Mouse (Mus musculus) forebrain, postnatal 0 days (tissue): ENCODE measurements around the gene Atcay. TPM values are rescaled to one million over a fixed set of nuclear protein-coding genes. Genes with fewer than 3 reads are reported as not detected.
A peak's percentile ranks its signal among the peaks of the same experiment; 100 is the strongest.

ENCODE experiments used
- ATAC-seq: fragments of 200-750 bp; cut with Nextera tagmentation; 2 replicates; pipeline ENCODE4 v1.8.0; 2017; ENCODE audit warnings: mild to moderate bottlenecking, moderate library complexity
- DNase-seq: peaks from one replicate; pipeline ENCODE4 v3.0.0-alpha.2; 2015
- H3K27ac ChIP-seq: fragments of 300-500 bp; sonication (generic); 2 replicates; pipeline ENCODE4 v1.5.1; 2014; ENCODE audit warnings: low read depth, mild to moderate bottlenecking, antibody characterized with exemption, low read length, moderate library complexity, mixed read lengths
- H3K27me3 ChIP-seq: fragments of 300-500 bp; sonication (generic); 2 replicates; pipeline ENCODE4 v1.6.1; 2014; ENCODE audit warnings: mild to moderate bottlenecking, low read length, mixed read lengths; ENCODE audit not compliant: insufficient read depth
- H3K36me3 ChIP-seq: fragments of 300-500 bp; sonication (generic); 2 replicates; pipeline ENCODE4 v1.6.1; 2014; ENCODE audit warnings: mild to moderate bottlenecking, moderate library complexity; ENCODE audit not compliant: insufficient read depth
- H3K4me1 ChIP-seq: fragments of 300-500 bp; sonication (generic); 2 replicates; pipeline ENCODE4 v1.6.1; 2014; ENCODE audit warnings: antibody characterized with exemption; ENCODE audit not compliant: insufficient read depth
- H3K4me2 ChIP-seq: fragments of 300-500 bp; sonication (generic); 2 replicates; pipeline ENCODE4 v1.6.1; 2014; ENCODE audit warnings: low read depth, mild to moderate bottlenecking, moderate library complexity
- H3K4me3 ChIP-seq: fragments of 300-500 bp; sonication (generic); 2 replicates; pipeline ENCODE4 v1.5.1; 2014; ENCODE audit warnings: low read depth, low read length, mixed read lengths
- H3K9ac ChIP-seq: fragments of 300-500 bp; sonication (generic); 2 replicates; pipeline ENCODE4 v1.6.1; 2014; ENCODE audit warnings: mild to moderate bottlenecking
- H3K9me3 ChIP-seq: fragments of 300-500 bp; sonication (generic); 2 replicates; pipeline ENCODE4 v1.6.1; 2016; ENCODE audit warnings: low read length
- CTCF ChIP-seq: sonication (generic); IDR thresholded peaks from 2 replicates; pipeline ENCODE4 v1.5.1; 2016; ENCODE audit warnings: antibody characterized with exemption, control low read depth, low read depth
- WGBS: fragments of 180-500 bp; shearing (Covaris S2); extraction: QIAGEN DNeasy Blood & Tissue Kit; methylation state at CpG from one replicate; pipeline ENCODE4 v1.1.7; 2014; 5-methylcytosine and 5-hydroxymethylcytosine counted together
- polyA plus RNA-seq: library from polyadenylated mRNA; unstranded; fragments of >200 nt; fragmentation: Nextera tagmentation; extraction: Ambion mirVana; gene quantifications from 2 replicates; pipeline ENCODE4 v1.2.1, GENCODE M21; 2015
- total RNA-seq: library from RNA; depleted of rRNA; stranded (reverse); fragments of >200 nt; gene quantifications from 2 replicates; pipeline ENCODE4 v1.2.3, GENCODE M21; 2014

Atcay gene
- total and polyA plus RNA-seq, 2 experiments from 2014 or later = 79.2 to 170 TPM

DNA sequence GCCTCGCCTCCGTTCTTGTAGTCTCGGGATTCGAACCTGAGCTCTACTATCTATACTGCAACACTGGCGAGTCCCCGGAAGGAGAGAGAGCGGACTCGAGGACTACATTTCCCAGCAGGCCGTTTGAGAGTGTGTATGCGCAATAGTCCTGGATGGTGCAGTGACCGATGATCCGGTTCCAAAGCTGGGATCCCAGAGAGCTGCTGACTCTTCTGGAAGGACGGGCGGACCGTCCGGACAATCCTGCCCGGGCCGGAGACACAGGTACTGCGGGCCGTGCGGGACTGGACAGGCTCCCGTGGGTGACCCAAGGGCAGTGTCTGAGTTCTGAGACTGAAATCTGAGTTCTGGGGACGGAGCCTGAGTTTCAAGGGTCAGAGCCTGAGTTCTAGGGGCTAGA is 37.4 kb upstream of the Atcay start:
- peak; percentile 61 for ATAC-seq
- H3K36me3 ChIP-seq = peaks cover 41% of the 10 kb centered on the region
- no peaks in the 10 kb centered on the region for H3K27me3 ChIP-seq
- peak overlapping the region; percentile 75 for H3K4me2 ChIP-seq
- DNase-seq = peak; percentile 85
- 0 out of 2 replicates have a peak, but pooled peaks cover 4% of the 10 kb centered on the region for H3K4me1 ChIP-seq
- peak overlapping the region; percentile 63 for H3K9ac ChIP-seq
- TF ChIP-seq CTCF = no peak
- no peak overlapping the region for H3K27ac ChIP-seq
- H3K4me3 ChIP-seq = peak overlapping the region; percentile 54
- WGBS = 4% methylated on average over 23 of the region's 23 CpGs
- H3K9me3 ChIP-seq = no peaks in the 10 kb centered on the region

DNA sequence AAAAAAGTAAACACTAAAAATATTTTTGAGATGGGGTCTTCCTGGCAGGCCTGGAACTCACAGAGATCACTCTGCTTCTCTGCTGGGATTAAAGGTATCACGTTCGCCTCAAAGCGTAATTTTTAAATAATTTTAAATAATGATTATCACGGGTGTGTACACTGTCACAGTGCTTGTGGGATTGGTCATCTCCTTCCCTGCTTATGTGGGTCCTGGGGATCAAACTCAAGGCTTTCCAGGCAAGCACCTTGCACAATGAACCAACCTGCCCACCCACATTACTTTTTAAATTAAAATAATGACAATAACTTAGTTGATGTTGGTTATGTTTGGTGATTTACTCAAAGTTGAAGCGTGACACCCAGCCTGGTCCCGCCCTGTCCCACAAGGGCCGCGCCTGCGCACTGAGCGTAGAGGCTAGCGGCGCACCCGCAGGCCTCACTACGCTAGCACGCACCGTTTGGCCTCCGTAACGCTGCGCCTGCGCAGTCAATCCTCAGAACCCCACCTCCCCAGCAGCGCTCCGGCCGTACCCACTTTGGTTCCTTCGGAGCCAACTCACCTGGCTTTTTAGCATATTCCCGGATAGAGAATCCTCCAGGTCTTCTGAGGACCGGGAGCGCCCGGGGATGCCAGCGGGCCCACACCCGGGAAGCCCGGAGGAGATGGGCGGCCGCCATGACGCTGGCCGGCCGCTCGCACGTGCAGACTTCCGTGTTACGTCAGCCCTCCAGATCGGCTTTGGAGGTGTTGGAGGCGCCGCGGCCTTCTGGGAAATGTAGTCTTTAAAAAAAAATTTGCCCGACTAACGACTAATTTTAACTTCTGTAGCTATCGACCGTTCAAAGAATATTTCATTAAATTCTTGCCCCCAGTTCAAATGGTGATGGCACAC is 35.8 kb upstream of the Atcay start, which contains the start of the genes Mrpl54 and Apba3:
TSS of gene Mrpl54 (minus strand) at position 724 of the 895 bp plus-strand sequence.
TSS of gene Apba3 (plus strand) at position 750 of the 895 bp plus-strand sequence.
- 0 out of 2 replicates have a peak, but pooled peaks cover 4% of the 10 kb centered on the region for H3K4me1 ChIP-seq
- TF ChIP-seq CTCF = peak; percentile 17; the same call in 1 of the 2 replicates
- H3K36me3 ChIP-seq = peaks cover 41% of the 10 kb centered on the region
- peak within 1 kb of the TSS; percentile 59 for H3K9ac ChIP-seq
- H3K4me2 ChIP-seq = peak within 1 kb of the TSS; percentile 75
- H3K27ac ChIP-seq = peak within 1 kb of the TSS; percentile 63
- peak; percentile 95 for ATAC-seq
- H3K4me3 ChIP-seq = peak within 1 kb of the TSS; percentile 54
- DNase-seq = peak; percentile 98
- no peaks in the 10 kb centered on the region for H3K27me3 ChIP-seq
- no peaks in the 10 kb centered on the region for H3K9me3 ChIP-seq
- WGBS = 2% methylated on average over 48 of the region's 48 CpGs

- Histone ChIP-seq H3K36me3 (peaks cover 33% of the 10 kb centered on the region), H3K4me2 (peak overlapping the region; percentile 45; the same call in 1 of the 2 replicates), H3K4me3 (0 out of 2 replicates have a peak overlapping the region, but pooled peaks have one; percentile 48), H3K27ac (no peak overlapping the region), H3K9ac (peak overlapping the region; percentile 59; the same call in 1 of the 2 replicates), H3K9me3 (no peaks in the 10 kb centered on the region), H3K27me3 (no peaks in the 10 kb centered on the region), H3K4me1 (0 out of 2 replicates have a peak, but pooled peaks cover 4% of the 10 kb centered on the region)
- WGBS = 95% methylated on average over 8 of the region's 8 CpGs
- ATAC-seq (no peak), DNase-seq (no peak)
- TF ChIP-seq CTCF = no peak
These were observed 34.9 kb upstream of the Atcay start for GRCm38 (mm10) chr10:81265540-81265939.

GRCm38 (mm10) chr10:81261025-81261424 is 30.4 kb upstream of the Atcay start:
- no peak overlapping the region for H3K4me3 ChIP-seq
- ATAC-seq (no peak), DNase-seq (no peak)
- peaks cover 5% of the 10 kb centered on the region; the same call in 1 of the 2 replicates for H3K4me1 ChIP-seq
- H3K27me3 ChIP-seq = peaks cover 7% of the 10 kb centered on the region; the same call in 1 of the 2 replicates
- no peak overlapping the region for H3K9ac ChIP-seq
- H3K36me3 ChIP-seq = peaks cover 33% of the 10 kb centered on the region
- no peak for TF ChIP-seq CTCF
- no peaks in the 10 kb centered on the region for H3K9me3 ChIP-seq
- H3K27ac ChIP-seq = no peak overlapping the region
- no peak overlapping the region for H3K4me2 ChIP-seq
- 80% methylated on average over 4 of the region's 4 CpGs for WGBS

GRCm38 (mm10) chr10:81259225-81259884 is 28.7 kb upstream of the Atcay start:
- H3K4me3 ChIP-seq = no peak overlapping the region
- TF ChIP-seq CTCF = no peak
- H3K27me3 ChIP-seq = peaks cover 7% of the 10 kb centered on the region; the same call in 1 of the 2 replicates
- WGBS = 39% methylated on average over 21 of the region's 21 CpGs
- no peaks in the 10 kb centered on the region for H3K9me3 ChIP-seq
- H3K36me3 ChIP-seq = peaks cover 27% of the 10 kb centered on the region
- peak; percentile 10; the same call in 1 of the 2 replicates for ATAC-seq
- H3K9ac ChIP-seq = no peak overlapping the region
- no peak overlapping the region for H3K27ac ChIP-seq
- no peak overlapping the region for H3K4me2 ChIP-seq
- peaks cover 5% of the 10 kb centered on the region; the same call in 1 of the 2 replicates for H3K4me1 ChIP-seq
- DNase-seq = no peak

GRCm38 (mm10) chr10:81257158-81258039 is 26.8 kb upstream of the Atcay start:
- Histone ChIP-seq H3K36me3 (peaks cover 8% of the 10 kb centered on the region), H3K4me3 (peak overlapping the region; percentile 54), H3K27ac (no peak overlapping the region), H3K4me1 (peaks cover 8% of the 10 kb centered on the region), H3K4me2 (peak overlapping the region; percentile 89), H3K27me3 (peaks cover 7% of the 10 kb centered on the region; the same call in 1 of the 2 replicates), H3K9me3 (no peaks in the 10 kb centered on the region), H3K9ac (peak overlapping the region; percentile 66)
- DNase-seq (peak; percentile 58), ATAC-seq (peak; percentile 34)
- TF ChIP-seq CTCF = no peak
- 2% methylated on average over 62 of the region's 62 CpGs for WGBS
